Mouse (Mus musculus) lung, adult 2 months (tissue): ENCODE results near the gene Adora2a.

Experiments
- CTCF ChIP-seq: fragments of 200-500 bp; IDR thresholded peaks from 2 replicates; pipeline ENCODE4 v1.5.1; 2011; ENCODE audit warnings: mild to moderate bottlenecking, low read length, control low read depth; ENCODE audit not compliant: insufficient read depth
- POLR2A ChIP-seq: fragments of 200-500 bp; IDR thresholded peaks from 2 replicates; pipeline ENCODE4 v1.6.1; 2011; ENCODE audit warnings: low read depth, mild to moderate bottlenecking, control low read depth, low read length, borderline replicate concordance; ENCODE audit errors: extremely low read depth

GRCm38 (mm10) chr10:75325821-75326220, 9.1 kb downstream of the Adora2a start:
- TF ChIP-seq CTCF (no peak), POLR2A (no peak)
